Mouse (Mus musculus) heart, postnatal 14 days (tissue): Measurements from ENCODE around the gene Gm13276. TPM values are rescaled to one million over a fixed set of nuclear protein-coding genes. Genes with fewer than 3 reads are reported as not detected.
"Not testable (repeated sequence)": the region's sequence is repeated elsewhere in the genome, so short reads cannot be mapped to it uniquely, and the experiment has no call there.

ENCODE experiments used
- DNase-seq, 2 experiments: peaks; one replicate each; pipeline ENCODE4 v3.0.0; 2021 to 2022
- intact Hi-C: fragments of 180-260 bp; cut with DNase I; formaldehyde crosslinking; loops from one replicate; pipeline ENCODE4 v1.15.1; 2025
- total RNA-seq, 2 experiments: library from RNA; stranded (reverse); gene quantifications; 2 replicates each; pipeline ENCODE4 v1.2.3; 2021

Gm13276 gene
- total RNA-seq, 2 experiments from 2014 or later: not detected

GRCm38 (mm10) chr4:88780320-88780719, 5.2 kb upstream of the Gm13276 start:
- DNase-seq, intact Hi-C loops: not testable (repeated sequence)

- intact Hi-C loops, DNase-seq: not testable (repeated sequence)
These were observed 3.7 kb upstream of the Gm13276 start, which contains the start of gene Ifnz for GRCm38 (mm10) chr4:88781831-88782230. TSS of gene Ifnz (plus strand) at chr4:88782131.

- peak; percentile 26 to 37 for DNase-seq
- intact Hi-C loops: not testable (repeated sequence)
These were observed 3.2 kb upstream of the Gm13276 start for GRCm38 (mm10) chr4:88782335-88782734.

GRCm38 (mm10) chr4:88788402-88788801, 2.9 kb downstream of the Gm13276 start, which contains the start of gene Gm13277:
TSS of gene Gm13277 (plus strand) at chr4:88788632.
- DNase-seq: peak; percentile 65 to 73
- intact Hi-C loops: not testable (repeated sequence)

GRCm38 (mm10) chr4:88791250-88791649, 5.7 kb downstream of the Gm13276 start, which contains the start of gene Gm13278:
TSS of gene Gm13278 (plus strand) at chr4:88791550.
- intact Hi-C loops, DNase-seq: not testable (repeated sequence)

- intact Hi-C loops: not testable (repeated sequence)
- peak; percentile 70 to 78 for DNase-seq
These were observed 8.6 kb downstream of the Gm13276 start, which contains the start of gene Gm13275 for GRCm38 (mm10) chr4:88793936-88794675. TSS of gene Gm13275 (plus strand) at chr4:88794487.

- DNase-seq, intact Hi-C loops: not testable (repeated sequence)
These were observed 11.6 kb downstream of the Gm13276 start, which contains the start of gene Gm13279 for GRCm38 (mm10) chr4:88797097-88797496. TSS of gene Gm13279 (plus strand) at chr4:88797397.

GRCm38 (mm10) chr4:88799365-88799764, 13.9 kb downstream of the Gm13276 start, which contains the start of gene Gm13285:
TSS of gene Gm13285 (plus strand) at chr4:88799665.
- intact Hi-C loops: not testable (repeated sequence)

GRCm38 (mm10) chr4:88802954-88803353, 17.4 kb downstream of the Gm13276 start, which contains the start of gene Gm13287:
TSS of gene Gm13287 (plus strand) at chr4:88803254.
- intact Hi-C loops, DNase-seq: not testable (repeated sequence)

More at GRCm38 (mm10) chr4:88799365-88799764, 13.9 kb downstream of the Gm13276 start, which contains the start of gene Gm13285:
- DNase-seq: not testable (repeated sequence)

- intact Hi-C loops, DNase-seq: not testable (repeated sequence)
These were observed 19.7 kb downstream of the Gm13276 start, which contains the start of gene Gm13288 for GRCm38 (mm10) chr4:88805231-88805630. TSS of gene Gm13288 (plus strand) at chr4:88805531.

- intact Hi-C loops: not testable (repeated sequence)
- DNase-seq: peak; percentile 44 to 51
These were observed 20.3 kb downstream of the Gm13276 start for GRCm38 (mm10) chr4:88805761-88806160.

GRCm38 (mm10) chr4:88815928-88816327, 30.4 kb downstream of the Gm13276 start, which contains the start of gene Ifna7:
TSS of gene Ifna7 (plus strand) at chr4:88816228.
- intact Hi-C loops: loop anchor here (5.0 kb wide), 1 partner anchor 134 kb away; the partner anchor contains the start of gene Ifna2

GRCm38 (mm10) chr4:88819659-88820058, 34.1 kb downstream of the Gm13276 start, which contains the start of gene Ifna11:
TSS of gene Ifna11 (plus strand) at chr4:88819959.
- intact Hi-C loops: loop anchor here (5.0 kb wide), 1 partner anchor 137 kb away; the partner anchor contains the start of gene Ifna2
- no peak for DNase-seq

More at GRCm38 (mm10) chr4:88815928-88816327, 30.4 kb downstream of the Gm13276 start, which contains the start of gene Ifna7:
- DNase-seq: no peak

- intact Hi-C loops: no loop called here
- DNase-seq: peak in 1 of 2 experiments; percentile 12
These were observed 37.5 kb downstream of the Gm13276 start for GRCm38 (mm10) chr4:88822995-88823394.

- intact Hi-C loops, DNase-seq: not testable (repeated sequence)
These were observed 41.6 kb downstream of the Gm13276 start, which contains the start of gene Ifna6 for GRCm38 (mm10) chr4:88827116-88827515. TSS of gene Ifna6 (plus strand) at chr4:88827416.

GRCm38 (mm10) chr4:88830523-88830922, 45.0 kb downstream of the Gm13276 start:
- intact Hi-C loops: no loop called here
- DNase-seq: peak; percentile 5 to 36

GRCm38 (mm10) chr4:88835225-88835624, 49.7 kb downstream of the Gm13276 start, which contains the start of gene Ifna5:
TSS of gene Ifna5 (plus strand) at chr4:88835525.
- intact Hi-C loops, DNase-seq: not testable (repeated sequence)
